Mouse (Mus musculus) erythroid progenitor cell, adult 5-6 weeks (primary cell): ENCODE measurements at regions not wholly inside any gene's neighbourhood (a gene's known extent, or its start where the extent isn't known, plus 50 kb on each side); places are given as distances from the start of the nearest gene placed in this dataset.

Source experiments
- ATAC-seq: replicated peaks from 2 replicates; pipeline ENCODE4 v1.8.0; 2016; ENCODE audit warnings: moderate number of reproducible peaks, mild to moderate bottlenecking, moderate TSS enrichment, inconsistent platforms; ENCODE audit not compliant: poor library complexity, low FRiP score, severe bottlenecking

GRCm38 (mm10) chr1:69746575-69747290 lies 59.7 kb upstream of the Ikzf2 start:
- ATAC-seq, result peak; percentile 46; the same call in 1 of the 2 replicates

GRCm38 (mm10) chr1:69752724-69753123 lies 65.7 kb upstream of the Ikzf2 start:
- ATAC-seq, result no peak

- no peak for ATAC-seq
Observed at GRCm38 (mm10) chr1:69757702-69758101, 69.1 kb upstream of the Spag16 start.

- ATAC-seq, result no peak
Observed at GRCm38 (mm10) chr1:69759544-69759943, 67.2 kb upstream of the Spag16 start.

GRCm38 (mm10) chr1:69768714-69769113 lies 58.1 kb upstream of the Spag16 start:
- ATAC-seq, result no peak

GRCm38 (mm10) chr1:69770209-69770608 lies 56.6 kb upstream of the Spag16 start:
- no peak for ATAC-seq

GRCm38 (mm10) chr1:69771436-69771835 lies 55.3 kb upstream of the Spag16 start:
- no peak for ATAC-seq

- ATAC-seq, result no peak
Observed at GRCm38 (mm10) chr1:69775589-69775988, 51.2 kb upstream of the Spag16 start.
